Mouse (Mus musculus) ES-E14 (cell line): ENCODE measurements around the gene Il17d.

Experiments used
- CHD2 ChIP-seq: IDR thresholded peaks from 2 replicates; pipeline ENCODE4 v1.6.1; 2014; ENCODE audit warnings: mild to moderate bottlenecking, low read depth, low read length, inconsistent platforms
- MAFK ChIP-seq: IDR thresholded peaks from 2 replicates; pipeline ENCODE4 v1.6.1; 2014; ENCODE audit warnings: mild to moderate bottlenecking, low read depth, low read length, inconsistent platforms; ENCODE audit not compliant: insufficient read depth
- ZC3H11A ChIP-seq: IDR thresholded peaks from 2 replicates; pipeline ENCODE4 v1.6.1; 2012; ENCODE audit warnings: low read depth, mild to moderate bottlenecking, inconsistent platforms, low read length, borderline replicate concordance
- ZNF384 ChIP-seq: IDR thresholded peaks from 2 replicates; pipeline ENCODE4 v1.6.1; 2012; ENCODE audit warnings: low read depth, low read length, inconsistent platforms

DNA sequence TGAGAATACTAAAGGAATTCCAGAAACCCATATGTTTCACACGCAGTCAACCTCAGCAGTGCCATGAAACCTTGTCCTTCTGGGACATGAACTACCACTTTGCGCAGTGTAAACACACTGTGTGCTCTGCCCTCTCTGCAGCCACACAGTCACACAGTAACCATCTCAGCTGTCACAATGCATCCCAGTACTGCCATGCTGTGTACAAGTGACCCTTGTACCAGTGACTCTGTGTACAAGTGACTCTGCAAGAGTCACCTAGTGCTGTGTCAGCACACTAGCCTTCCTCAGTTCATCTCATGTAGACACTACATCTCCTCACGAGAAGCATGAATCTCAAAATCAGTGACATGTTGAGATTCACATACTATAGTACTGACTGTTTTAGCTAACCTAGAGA lies 8.0 kb downstream of the Il17d start:
- TF ChIP-seq ZNF384 (no peak), ZC3H11A (no peak), CHD2 (no peak), MAFK (no peak)
